Mouse (Mus musculus): ENCODE data around the gene Frmd3.
"Not testable (repeated sequence)": the region's sequence is repeated elsewhere in the genome, so short reads cannot be mapped to it uniquely, and the experiment has no call there.

Gene Frmd3

DNA sequence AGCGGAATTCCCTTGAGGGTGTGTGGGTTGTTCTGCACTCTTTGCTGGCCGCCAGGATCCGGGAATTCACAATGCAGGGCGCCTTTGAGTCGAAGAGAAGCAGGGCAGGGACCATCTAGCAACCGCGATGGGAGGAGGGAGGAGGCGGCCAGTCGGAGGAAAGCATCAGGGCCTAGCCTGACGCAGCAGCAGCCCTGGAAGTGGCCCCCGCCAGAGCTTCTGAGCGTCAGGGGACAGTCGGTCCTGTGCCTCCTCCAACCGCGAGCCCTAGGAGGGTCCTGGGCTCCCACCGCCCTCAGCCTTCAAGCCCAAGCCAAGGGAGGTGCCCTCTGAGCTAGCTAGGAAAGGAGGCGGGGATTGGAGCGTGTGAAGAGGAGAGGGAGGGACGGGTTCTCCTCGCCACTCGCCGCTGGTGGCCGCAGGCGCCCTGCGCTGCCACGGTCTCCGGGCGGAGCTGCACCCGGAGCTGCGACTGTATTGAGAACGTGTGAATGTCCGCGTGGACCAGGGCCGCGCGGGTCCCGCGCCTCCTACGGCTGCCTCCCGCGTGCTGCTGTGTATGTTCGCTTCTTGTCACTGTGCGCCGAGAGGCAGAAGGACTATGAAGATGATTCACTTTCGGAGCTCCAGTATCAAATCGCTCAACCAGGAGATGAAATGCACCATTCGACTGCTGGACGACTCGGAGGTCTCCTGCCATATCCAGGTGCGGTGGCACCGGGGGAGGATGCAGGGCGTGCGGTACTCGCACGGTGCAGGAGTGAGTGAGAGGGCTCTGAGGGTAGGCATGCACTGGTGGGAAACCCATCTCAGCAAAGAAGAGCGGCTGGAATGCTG lies at the start of gene Frmd3:
Gene Frmd3 (plus strand): TSS at position 232 of the 837 bp plus-strand sequence.
- DNase-seq (ENCODE audit: low spot score): no peak

DNA sequence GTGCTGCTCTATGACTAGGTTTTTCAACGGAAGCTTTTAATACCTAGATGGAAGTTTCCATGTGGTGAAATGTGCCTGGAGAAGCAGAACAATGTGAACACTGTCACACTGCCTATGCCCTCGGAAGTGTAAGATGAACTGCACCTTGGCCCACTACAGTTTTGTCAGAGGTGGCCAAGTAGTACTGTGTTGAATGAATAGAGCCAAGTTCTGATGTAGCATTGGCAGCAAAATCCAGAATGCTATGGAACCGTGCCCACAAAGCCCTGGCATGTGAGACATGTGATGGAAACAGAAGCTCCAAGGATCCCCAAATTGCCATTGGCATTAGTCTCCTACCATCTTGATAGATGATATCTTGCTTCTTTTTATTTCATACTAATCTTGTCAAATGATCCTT lies 32.8 kb upstream of the Frmd3 start:
- DNase-seq (ENCODE audit: low spot score): no peak

DNA sequence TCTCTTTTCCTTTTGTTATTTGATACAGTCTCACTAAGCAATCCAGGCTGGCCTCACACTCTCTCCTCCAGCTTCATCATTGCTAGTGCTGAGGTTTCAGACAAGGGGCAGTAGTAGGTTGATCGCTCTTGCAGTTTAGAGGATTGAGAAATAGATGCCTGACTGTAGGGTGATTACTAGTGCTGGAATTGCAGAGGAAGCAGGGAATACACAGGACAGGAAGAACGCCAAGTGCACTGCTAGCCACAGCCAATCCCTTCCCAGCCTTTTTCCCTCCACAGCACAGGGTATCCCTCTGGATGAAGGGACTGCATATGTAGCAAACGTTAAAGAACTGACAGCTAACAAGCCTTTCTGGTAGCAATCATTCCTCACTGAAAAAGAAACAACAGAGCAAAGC lies 965 bp upstream of the Frmd3 start:
- no peak for DNase-seq (ENCODE audit: low spot score)

DNA sequence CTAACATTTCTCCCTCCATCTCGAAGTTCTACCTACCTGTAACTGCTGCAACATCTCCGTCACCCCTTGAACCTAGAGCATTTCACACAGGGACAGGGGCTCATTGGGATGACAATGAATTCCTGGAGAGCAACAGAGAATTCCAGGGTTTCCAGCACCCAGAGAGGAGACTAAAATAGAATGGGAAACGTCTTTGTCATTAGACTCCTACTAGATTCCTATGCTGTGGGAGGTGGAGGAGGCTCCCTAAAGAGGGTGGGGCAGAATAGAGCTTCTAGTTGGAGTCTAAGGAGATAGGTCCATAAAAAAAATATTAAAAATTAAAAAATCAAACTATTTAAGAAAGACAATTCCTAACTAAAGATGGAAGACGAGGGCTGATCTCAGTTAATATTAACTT lies 542 bp upstream of the Frmd3 start:
- no peak for DNase-seq (ENCODE audit: low spot score)

DNA sequence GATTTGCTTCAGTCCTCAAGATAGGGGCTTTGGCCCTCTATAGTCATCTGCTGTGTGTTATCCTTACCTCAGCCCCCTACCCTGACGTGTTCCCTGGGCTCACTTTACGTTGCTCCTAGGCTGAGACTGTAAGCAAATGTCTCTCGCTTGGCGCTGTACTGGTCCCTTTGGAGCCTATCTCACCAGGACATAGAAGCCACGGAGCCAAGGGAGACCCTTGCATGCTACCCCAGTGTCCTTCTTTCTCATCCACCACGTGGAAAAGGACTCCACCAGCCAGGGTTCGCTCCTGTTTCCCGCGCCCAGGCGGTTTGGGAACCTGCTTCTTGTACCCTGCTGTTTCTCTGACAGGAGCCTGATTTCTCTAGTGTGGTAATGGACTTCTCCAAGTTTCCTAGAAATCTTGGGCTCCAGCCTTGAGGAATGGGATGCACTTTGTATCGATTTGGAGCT lies 832 bp downstream of the Frmd3 start:
- no peak for DNase-seq (ENCODE audit: low spot score)

DNA sequence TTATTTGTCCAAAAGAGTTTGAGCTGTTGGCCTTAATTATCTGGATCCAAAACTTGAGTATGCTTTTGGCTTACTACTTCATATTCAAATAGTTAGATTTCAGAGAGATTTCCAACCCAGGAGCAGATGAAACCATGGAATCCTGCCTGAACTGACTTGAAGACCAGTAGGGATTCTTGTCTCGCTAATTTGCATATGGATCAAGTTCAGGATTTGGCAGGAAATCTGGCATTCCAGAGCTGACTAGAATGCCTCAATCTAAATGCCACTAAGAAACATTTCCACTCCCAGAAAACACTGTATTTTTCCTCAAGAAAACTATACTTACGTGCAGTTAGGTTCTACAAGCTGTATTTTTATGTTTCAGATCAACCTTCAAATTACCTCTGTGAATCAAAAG lies 6.8 kb downstream of the Frmd3 start:
- DNase-seq (ENCODE audit: low spot score): no peak

DNA sequence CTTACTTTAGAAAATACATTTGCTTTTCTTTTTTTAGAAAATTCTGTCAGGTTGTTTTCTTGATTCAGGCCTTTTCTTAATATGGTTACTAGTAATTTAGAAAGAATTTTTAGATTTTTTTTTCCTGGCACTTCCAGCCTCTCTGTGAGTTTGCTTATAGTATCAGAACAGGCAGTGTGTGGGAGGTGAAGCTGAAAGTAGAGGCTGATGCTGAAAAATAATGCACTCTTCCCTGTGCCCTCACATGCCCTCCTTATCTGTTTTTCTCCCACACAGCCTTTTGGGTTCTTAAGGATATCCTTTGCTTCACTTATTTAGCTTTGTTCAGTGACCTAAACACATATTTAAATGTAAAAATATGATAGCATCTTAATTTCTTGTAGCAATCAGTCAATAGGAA lies 30.0 kb downstream of the Frmd3 start:
- DNase-seq (ENCODE audit: low spot score): no peak

DNA sequence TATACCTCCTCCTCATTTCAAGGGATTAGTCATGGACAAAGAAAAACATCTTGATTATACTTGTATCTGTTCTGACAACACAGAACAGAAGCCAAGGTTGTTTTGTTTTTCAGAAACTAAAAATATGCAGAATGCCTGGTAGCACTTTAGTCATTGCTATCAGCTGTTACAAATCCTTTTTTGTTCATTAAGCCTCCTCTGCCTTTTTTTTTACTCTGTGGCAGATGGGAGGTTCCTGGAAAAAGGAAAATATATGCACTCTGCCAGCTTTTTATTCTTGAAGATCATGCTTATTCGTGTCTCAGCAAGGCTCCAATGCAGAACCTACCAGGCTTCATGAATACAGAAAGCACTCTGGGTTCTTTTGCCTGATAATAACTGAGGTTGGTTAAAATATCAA lies 38.5 kb downstream of the Frmd3 start:
- no peak for DNase-seq (ENCODE audit: low spot score)

DNA sequence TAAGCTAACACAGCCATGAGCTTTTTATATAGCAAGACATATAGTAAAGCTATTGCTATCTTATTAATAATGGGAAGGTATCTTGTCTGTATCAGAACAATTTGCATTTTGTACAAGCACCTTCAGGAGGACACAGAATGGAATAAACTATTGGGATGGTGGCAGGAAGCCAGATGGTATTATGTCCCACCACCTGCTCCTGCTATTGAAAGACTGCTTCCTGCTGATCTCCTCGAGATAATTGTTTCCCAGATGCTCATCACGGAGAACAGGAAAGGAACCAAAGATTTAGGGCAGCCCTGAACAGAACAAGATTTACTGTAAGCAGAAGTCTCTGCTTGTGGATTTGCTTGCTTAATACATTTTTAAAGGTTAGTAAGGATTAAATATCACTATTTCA lies 63.5 kb downstream of the Frmd3 start:
- DNase-seq (ENCODE audit: low spot score): no peak

DNA sequence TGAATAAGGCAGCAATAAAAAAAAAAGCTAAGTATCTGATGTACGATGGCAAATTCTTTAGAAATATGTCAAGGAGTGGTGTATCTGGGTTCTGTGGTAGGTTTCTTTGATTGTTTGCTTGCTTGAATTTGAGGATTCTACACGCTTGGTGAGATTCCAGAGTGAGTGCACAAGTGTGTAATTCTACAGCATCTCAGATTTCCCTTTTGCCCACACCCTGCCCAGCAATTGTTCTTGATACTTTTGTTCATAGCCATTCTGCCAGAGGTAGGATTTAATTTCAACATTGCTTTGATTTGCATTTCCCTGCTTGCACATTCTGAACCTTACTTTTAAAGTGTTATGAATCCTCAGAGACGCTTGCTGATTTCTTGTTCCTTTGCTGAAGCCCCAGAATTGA lies 97.6 kb downstream of the Frmd3 start:
- DNase-seq (ENCODE audit: low spot score): no peak

DNA sequence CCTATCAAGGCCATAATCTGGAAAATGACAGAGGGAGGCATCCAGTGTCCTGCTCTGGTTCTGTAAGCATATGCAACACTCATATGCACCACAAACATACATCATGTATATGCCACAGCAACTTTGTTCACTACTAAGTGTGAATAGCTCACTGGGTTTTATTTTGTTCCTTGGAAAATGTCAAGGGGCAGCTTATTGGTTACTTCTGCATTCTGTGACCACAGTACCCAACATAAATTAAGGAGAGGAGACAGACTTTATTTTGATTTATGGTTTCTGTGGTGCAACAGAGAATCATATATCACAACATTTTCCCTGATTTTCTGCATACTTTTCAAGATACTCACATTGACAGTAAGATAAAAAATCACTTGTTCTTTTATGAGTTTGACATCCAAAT lies 178.3 kb downstream of the Frmd3 start:
- no peak for DNase-seq (ENCODE audit: low spot score)

DNA sequence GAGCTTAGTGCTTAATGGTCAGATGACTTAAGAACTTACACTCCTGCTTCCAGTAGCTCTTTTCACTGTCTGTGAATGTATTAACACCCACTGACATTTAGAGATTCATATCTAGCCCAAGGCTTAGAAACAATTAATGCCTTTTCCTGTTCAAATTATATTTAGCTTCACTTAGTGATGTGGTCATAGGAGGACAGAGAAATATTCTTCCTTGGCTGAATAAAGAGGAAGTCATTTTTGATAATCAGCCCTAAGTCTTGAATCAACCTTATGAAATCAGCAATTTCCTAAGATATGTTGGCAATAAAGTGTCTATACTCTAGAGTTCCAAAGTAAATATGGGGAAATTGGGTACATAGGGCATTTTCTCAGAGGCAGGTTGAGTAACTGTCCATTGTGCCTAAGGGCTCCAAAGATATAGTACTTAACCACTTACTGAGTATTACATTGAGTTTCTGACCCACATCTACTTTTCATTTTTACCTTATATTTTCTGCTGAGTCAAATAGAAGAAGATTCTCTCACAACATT lies 188.1 kb downstream of the Frmd3 start:
- no peak for DNase-seq (ENCODE audit: low spot score)

DNA sequence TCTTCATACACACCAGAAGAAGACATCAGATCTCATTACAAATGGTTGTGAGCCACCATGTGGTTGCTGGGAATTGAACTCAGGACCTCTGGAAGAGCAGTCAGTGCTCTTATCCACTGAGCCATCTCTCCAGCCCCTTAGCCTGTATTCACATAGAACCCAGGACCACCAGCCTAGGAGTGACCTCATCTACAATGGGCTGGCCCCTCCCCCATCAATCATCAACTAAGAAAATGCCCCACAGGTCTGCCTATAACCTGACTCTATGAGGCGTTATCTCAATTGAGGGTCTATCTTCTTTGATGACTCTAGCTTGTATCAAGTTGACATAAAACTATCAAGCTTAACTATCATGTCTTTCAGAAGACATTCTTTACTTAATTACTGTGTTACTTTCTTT lies 208.5 kb downstream of the Frmd3 start:
- DNase-seq (ENCODE audit: low spot score): not testable (repeated sequence)

DNA sequence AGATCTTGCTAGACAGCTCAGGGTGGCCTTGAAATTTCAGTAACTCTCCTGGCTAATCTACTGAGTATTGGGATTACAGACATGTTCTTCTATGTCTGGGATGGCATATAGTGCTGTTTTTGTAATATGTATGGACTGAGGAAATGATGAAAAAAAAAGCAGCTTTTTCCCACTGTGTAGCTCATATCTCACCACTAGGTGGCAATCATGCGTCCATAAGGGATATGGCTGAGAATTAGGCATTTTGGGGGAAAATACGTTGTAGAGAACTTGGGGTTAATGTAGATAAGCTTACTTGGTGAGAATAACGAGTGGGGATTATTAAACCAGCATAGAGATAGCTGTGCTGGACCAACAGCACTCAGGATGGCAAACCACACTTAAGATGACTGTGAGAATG lies 209.1 kb downstream of the Frmd3 start:
- no peak for DNase-seq (ENCODE audit: low spot score)

DNA sequence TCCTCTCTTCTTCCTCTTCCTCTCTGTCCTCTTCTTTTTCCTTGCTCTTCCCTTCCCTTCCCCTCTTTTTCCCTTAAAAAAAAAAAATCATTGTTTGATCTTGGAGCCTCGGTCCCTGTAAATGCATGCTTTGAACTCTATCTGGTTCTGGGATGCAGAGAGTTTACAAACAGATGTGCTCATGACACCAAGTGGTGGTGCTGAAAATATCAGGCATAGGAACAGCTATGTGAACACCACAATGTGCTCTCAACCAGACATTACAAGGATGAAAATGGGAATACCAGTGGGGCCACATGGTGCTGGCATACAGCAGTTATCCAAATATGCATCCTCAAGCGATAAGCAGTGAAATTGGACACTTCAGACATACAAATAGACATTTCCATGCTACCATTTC lies 211.0 kb downstream of the Frmd3 start:
- DNase-seq (ENCODE audit: low spot score): no peak

DNA sequence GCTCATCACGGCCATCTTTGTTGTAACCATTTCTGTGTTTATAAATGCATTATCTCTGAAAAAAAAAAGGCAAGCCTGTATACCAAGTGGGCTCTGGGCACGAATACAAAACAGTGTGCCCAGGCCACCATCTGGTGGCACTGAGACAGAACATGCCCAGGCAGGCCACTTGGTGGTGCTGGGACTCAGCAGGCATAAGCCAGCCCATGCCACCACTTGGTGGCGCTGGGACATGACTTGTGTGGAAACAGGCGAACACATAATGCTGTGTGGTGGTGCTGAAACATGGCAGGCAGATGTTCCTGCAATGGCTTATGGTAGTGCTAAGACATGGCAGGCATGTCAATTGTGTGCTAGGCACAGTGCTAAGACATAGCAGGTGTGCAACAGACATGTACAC lies 217.8 kb downstream of the Frmd3 start:
- no peak for DNase-seq (ENCODE audit: low spot score)

DNA sequence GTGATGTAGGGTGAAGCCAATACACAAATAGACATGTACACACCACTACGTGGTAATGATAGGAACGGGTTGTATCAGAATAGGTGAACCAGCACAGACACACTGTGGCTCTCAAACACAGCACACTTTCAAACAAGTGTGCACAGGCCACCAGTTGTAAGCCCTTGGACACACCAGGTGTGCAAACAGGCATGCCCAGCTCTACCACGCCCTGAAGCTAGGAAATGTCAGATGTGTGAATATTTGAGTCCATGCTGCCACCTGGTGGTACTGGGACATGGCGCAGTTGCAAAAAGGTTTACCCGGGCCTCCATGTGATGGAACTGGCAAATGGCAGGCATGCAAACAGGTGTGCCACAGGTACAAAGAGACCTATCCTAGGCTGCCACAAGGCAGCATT lies 218.2 kb downstream of the Frmd3 start:
- no peak for DNase-seq (ENCODE audit: low spot score)

DNA sequence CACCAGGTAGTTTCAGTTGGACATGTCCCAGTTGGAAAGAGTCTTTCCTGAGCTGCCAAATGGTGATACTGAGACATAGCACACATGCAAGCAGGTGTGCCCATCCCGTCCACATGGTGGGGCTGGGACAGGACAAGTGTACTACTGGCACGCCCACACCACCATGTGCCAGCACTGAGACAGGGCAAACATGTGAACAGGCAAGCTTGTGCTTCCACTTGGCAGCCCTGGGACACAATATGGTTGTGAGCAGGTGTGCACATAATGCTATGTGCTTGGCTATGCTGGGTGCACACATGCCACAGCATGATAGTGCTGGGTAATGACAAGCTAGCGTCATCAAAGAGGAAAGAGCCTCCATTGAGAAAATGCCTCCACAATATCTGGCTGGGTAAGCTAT lies 220.3 kb downstream of the Frmd3 start:
- DNase-seq (ENCODE audit: low spot score): no peak

DNA sequence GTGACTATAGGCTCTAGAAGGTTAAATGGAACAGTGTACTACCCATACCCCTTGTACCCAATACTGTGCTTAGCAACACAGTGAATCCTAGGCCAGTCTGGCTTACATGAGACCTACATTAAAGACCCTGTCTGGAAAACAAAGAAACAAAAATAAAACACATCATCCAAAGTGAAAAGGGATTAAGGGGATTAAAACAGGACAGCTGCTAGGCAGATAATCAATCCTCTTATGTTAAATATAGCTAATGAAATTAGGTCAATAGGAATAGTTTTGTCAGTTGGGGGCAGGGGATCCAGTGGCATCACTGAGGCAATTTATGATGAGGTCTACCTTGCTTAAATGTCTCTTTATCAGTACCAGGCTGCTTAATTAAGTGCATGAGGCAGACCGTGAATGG lies 228.9 kb downstream of the Frmd3 start, which contains the start of gene Kdm4c:
Gene Kdm4c (plus strand): TSS at position 322 of the 400 bp plus-strand sequence.
- no peak for DNase-seq (ENCODE audit: low spot score)
